Mouse (Mus musculus) heart, embryonic 16.5 days (tissue): ENCODE measurements around the gene Ptpa. TPM values are rescaled to one million over a fixed set of nuclear protein-coding genes. Genes with fewer than 3 reads are reported as not detected.
"Not testable (repeated sequence)": the region's sequence is repeated elsewhere in the genome, so short reads cannot be mapped to it uniquely, and the experiment has no call there.

Experiments used
- ATAC-seq: fragments of 200-750 bp; cut with Nextera tagmentation; replicated peaks from 2 replicates; pipeline ENCODE4 v1.8.0; 2017; ENCODE audit warnings: moderate number of reproducible peaks; ENCODE audit not compliant: insufficient read depth, low FRiP score; ENCODE audit errors: extremely low read depth
- H3K27ac ChIP-seq: fragments of 300-500 bp; sonication (generic); 2 replicates; pipeline ENCODE4 v1.5.1; 2014; ENCODE audit warnings: mild to moderate bottlenecking, low read length, control low read depth, moderate library complexity
- H3K27me3 ChIP-seq: fragments of 300-500 bp; sonication (generic); 2 replicates; pipeline ENCODE4 v1.6.1; 2014; ENCODE audit warnings: low read length, mixed read lengths; ENCODE audit not compliant: control insufficient read depth, insufficient read depth
- H3K36me3 ChIP-seq: fragments of 300-500 bp; sonication (generic); 2 replicates; pipeline ENCODE4 v1.6.1; 2014; ENCODE audit not compliant: control insufficient read depth, insufficient read depth
- H3K4me1 ChIP-seq: fragments of 300-500 bp; sonication (generic); 2 replicates; pipeline ENCODE4 v1.6.1; 2014; ENCODE audit warnings: low read length, mixed read lengths; ENCODE audit not compliant: control insufficient read depth, insufficient read depth
- H3K4me2 ChIP-seq: fragments of 300-500 bp; sonication (generic); 2 replicates; pipeline ENCODE4 v1.6.1; 2014; ENCODE audit warnings: low read depth, mild to moderate bottlenecking, control low read depth, low read length
- H3K4me3 ChIP-seq: fragments of 300-500 bp; sonication (generic); 2 replicates; pipeline ENCODE4 v1.5.1; 2014; ENCODE audit warnings: mild to moderate bottlenecking, control low read depth, low read length
- H3K9ac ChIP-seq: fragments of 300-500 bp; sonication (generic); 2 replicates; pipeline ENCODE4 v1.6.1; 2014; ENCODE audit warnings: low read length, control low read depth
- H3K9me3 ChIP-seq: fragments of 300-500 bp; sonication (generic); replicated peaks from 2 replicates; pipeline ENCODE4 v1.6.1; 2016; ENCODE audit warnings: low read length; ENCODE audit not compliant: control insufficient read depth
- WGBS: fragments of 180-500 bp; shearing (Covaris S2); extraction: QIAGEN DNeasy Blood & Tissue Kit; methylation state at CpG from one replicate; pipeline ENCODE4 v1.1.7; 2014; 5-methylcytosine and 5-hydroxymethylcytosine counted together
- polyA plus RNA-seq: library from polyadenylated mRNA; unstranded; fragments of >200 nt; fragmentation: Nextera tagmentation; extraction: Ambion mirVana; gene quantifications from 2 replicates; pipeline ENCODE4 v1.2.1, GENCODE M21; 2015

Gene Ptpa
- polyA plus RNA-seq, 1 experiment from 2014 or later: 126 TPM

DNA sequence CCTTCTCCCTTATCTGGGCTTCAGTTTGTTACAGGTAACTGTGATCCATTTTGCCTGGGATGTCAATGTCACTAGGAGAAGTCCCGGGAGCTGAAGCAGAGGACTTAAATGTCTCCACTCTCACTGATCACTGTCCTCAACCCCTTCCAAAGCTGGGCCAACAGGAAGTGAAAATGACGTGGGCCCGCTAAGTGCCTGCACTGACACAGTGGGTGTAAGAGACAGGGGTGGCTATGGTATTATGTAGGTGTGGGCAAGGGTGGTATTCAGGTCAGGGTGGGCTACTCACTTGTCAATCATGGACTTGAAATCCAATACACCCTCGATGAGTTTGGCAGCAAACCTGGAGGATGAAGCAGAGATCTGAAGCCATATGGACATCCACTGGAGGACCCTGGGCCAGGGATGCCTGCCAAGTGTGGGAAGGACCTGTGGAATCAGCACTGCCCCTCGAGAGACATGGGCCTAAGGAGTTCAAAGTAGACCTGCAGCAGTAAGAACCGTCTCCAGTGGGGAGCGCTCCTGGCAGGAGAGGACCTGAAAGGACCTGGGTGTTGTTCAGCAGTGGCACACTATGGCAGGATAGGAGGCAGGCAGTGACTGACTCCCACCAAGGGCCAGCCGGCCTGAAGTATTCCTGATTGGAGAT is 7.3 kb upstream of the Ptpa start:
- 82% methylated on average over 8 of the region's 8 CpGs for WGBS
- Histone ChIP-seq H3K27ac (peak overlapping the region; percentile 53), H3K9me3 (no peaks in the 10 kb centered on the region), H3K36me3 (peaks cover 38% of the 10 kb centered on the region), H3K27me3 (no peaks in the 10 kb centered on the region), H3K4me1 (peaks cover 21% of the 10 kb centered on the region), H3K9ac (no peak overlapping the region), H3K4me3 (no peak overlapping the region), H3K4me2 (no peak overlapping the region)
- ATAC-seq: no peak

DNA sequence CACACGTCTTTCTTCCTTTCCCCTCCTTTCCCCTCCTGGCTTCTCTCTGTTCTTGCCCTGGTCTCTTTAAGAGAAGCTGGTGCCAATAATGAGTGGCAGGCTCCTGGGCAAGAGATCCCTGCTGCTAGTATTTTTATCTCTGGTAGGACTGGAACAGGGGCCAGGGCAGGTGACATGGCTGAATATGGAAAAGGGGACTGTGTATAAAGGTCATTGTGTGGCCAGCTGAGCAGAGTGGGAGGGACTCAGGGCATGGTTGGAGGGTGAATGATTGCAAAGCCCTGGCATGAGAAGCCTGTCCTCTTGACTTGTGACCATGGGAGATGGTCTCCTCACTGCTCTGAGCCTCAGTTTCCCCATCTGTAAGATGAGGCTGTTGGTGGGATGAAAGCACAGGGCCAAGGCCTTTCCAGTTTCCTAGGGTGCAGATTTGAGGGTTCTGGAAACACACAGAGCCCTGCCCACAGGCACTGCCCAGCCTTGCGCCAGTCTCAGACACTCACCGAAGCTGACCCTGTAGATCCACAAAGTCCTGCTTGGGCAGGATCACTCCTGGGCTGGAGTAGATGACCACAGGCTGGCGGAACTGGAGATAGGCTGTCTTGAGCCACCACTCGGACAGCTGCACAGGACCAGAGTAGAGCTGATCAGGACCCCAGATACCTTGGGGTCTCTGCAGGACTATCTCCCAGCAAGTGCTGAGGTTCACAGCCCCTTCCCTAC is 6.2 kb upstream of the Ptpa start:
- no peaks in the 10 kb centered on the region for H3K9me3 ChIP-seq
- H3K4me3 ChIP-seq: no peak overlapping the region
- H3K9ac ChIP-seq: peak overlapping the region; percentile 28; the same call in 1 of the 2 replicates
- 78% methylated on average over 5 of the region's 5 CpGs for WGBS
- no peaks in the 10 kb centered on the region for H3K27me3 ChIP-seq
- peaks cover 29% of the 10 kb centered on the region for H3K4me1 ChIP-seq
- H3K27ac ChIP-seq: peak overlapping the region; percentile 92
- peak; percentile 82 for ATAC-seq
- H3K4me2 ChIP-seq: peak overlapping the region; percentile 36; the same call in 1 of the 2 replicates
- H3K36me3 ChIP-seq: peaks cover 35% of the 10 kb centered on the region

DNA sequence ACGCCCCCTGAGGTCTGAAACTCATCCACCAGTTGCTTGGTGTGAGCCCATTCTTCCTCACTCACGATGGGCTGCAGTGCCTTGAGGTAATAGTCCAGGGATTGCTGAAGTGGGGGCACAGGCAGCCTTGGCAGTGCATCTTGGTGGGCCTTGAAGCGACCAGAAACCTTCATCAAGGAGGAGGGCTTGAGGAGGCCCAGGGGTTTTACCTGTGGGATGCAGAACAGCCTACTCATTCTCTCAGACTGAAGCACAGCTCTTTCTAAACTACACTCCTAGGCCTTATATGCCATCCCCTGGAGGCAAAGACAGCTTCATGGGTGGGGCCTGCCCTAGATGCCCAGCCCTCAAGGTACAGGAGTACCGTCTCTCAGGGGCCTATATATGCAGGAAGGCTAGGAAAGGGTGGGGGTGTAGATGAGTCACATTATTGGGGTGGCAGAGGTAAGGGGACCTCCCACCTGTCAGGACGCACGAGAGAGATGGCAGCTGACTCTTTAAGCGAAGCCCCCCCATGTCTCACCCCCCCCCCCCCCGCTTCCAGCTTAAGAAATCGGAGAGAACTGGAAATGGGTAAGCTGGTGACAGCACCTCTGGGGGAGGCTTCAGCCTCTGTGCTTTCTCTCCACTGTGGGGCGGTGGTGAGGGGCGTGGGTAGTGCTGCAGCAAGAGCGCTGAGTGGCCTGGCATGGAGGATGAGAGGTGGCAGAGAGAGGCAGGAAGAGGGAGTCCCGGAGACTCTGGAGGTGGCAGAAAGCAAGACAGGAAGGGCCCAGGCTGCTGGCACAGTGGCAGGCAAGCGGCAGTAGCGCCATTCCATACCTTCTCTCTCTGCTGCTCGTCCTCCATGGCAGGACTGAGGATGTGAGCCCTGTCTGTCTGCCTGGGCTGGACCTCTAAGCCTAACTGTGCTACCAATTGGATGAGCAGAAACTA is 2.5 kb upstream of the Ptpa start:
- Histone ChIP-seq H3K4me3 (no peak overlapping the region), H3K27me3 (no peaks in the 10 kb centered on the region), H3K9ac (0 out of 2 replicates have a peak overlapping the region, but pooled peaks have one; percentile 7), H3K9me3 (no peaks in the 10 kb centered on the region), H3K36me3 (0 out of 2 replicates have a peak, but pooled peaks cover 4% of the 10 kb centered on the region), H3K4me1 (peaks cover 38% of the 10 kb centered on the region), H3K4me2 (peak overlapping the region; percentile 70; the same call in 1 of the 2 replicates), H3K27ac (no peak overlapping the region)
- 77% methylated on average over 16 of the region's 16 CpGs for WGBS
- ATAC-seq: no peak

DNA sequence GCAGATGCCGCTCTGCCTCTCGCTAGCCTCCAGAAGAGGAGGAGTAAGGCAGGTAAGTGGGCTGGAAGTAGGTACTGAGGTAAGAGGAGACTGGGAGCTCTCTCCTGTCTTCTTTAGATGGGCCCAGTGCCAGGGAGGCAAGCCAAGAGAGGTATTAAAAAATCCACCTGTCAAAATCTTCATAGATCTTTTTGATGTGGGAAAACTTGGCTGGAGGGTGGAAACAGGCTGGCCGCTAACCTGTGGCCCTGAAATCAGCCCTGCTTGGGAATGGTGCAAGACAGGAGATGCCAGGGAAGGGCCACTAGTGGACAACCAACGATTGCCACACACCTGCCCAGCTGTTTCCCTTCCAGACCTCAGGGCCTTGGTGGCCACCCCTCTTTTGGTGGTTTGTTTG is 1.7 kb upstream of the Ptpa start:
- Histone ChIP-seq H3K36me3 (no peaks in the 10 kb centered on the region), H3K4me2 (peak overlapping the region; percentile 70), H3K9ac (peak overlapping the region; percentile 13; the same call in 1 of the 2 replicates), H3K4me3 (peak overlapping the region; percentile 89), H3K9me3 (no peaks in the 10 kb centered on the region), H3K27me3 (no peaks in the 10 kb centered on the region), H3K4me1 (peaks cover 36% of the 10 kb centered on the region), H3K27ac (no peak overlapping the region)
- no peak for ATAC-seq
- 89% methylated on average over 4 of the region's 4 CpGs for WGBS

DNA sequence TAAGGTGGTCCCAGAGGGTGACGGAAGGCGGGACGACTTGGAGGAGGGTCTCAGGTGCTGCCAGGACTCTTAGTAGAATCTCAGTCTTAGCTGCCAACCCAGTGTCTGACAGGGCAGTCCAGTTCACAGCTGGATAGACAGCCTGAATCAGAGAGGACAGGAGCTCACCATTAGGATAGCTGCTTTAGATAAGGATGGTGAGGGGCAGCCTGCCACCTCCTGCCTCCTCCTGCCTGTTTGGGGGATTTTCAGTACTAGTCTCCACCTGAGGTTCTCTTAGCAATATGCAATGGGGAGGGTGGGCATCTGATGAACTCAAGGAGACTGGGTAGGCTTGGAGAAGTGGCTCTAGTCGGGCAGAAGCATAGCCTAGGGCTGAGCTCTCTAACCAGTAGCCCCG is 1.2 kb upstream of the Ptpa start:
- no peak for ATAC-seq
- Histone ChIP-seq H3K4me2 (peak overlapping the region; percentile 70), H3K4me3 (peak overlapping the region; percentile 89), H3K27me3 (no peaks in the 10 kb centered on the region), H3K36me3 (no peaks in the 10 kb centered on the region), H3K27ac (peak overlapping the region; percentile 97), H3K9me3 (no peaks in the 10 kb centered on the region), H3K4me1 (peaks cover 34% of the 10 kb centered on the region), H3K9ac (peak overlapping the region; percentile 98)
- 52% methylated on average over 5 of the region's 5 CpGs for WGBS

DNA sequence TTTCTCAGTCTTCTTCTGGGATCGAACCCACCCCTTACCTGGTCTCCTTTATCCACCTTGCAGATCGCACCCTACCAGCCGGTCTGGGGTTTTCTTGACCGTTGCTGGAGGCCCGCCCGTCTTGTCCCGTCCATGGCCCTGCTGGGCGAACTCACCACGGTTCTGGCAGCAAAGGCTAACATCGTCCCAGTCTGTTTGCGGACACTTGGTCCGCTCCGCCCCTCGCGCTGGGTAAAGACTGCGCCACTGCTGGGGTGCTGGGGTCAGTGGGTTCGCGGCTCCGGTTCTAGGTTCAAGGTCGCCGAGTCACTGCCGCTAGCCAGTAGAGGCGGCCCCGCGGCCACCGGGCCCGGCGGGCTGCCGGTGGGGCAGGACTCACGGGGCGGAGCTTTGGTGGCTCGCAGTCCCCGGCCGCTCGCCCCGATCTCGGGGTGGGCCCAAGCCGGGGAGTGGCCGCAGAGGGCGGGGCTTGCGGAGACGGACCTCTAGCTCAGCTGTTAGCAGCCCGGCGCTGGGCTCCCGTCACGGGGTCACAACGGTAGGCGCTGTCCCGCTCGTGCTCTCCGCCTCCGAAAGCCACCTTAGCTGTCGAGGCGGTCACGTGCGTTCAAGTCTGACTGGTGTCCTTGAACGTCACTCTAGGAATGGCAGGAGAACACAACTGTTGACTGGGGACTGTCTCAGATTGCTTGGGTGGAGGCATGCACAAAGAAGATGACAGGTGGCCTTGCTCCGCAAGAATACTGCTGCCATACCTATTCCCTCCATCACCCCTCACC is 493 bp upstream of the Ptpa start, which contains the start of gene Crat:
Gene Crat (minus strand): TSS at position 657 of the 779 bp plus-strand sequence.
- under 1% methylated on average over 58 of the region's 58 CpGs for WGBS
- Histone ChIP-seq H3K27me3 (no peaks in the 10 kb centered on the region), H3K27ac (peak within 1 kb of the TSS; percentile 97), H3K4me3 (peak within 1 kb of the TSS; percentile 89), H3K4me1 (peaks cover 30% of the 10 kb centered on the region), H3K36me3 (no peaks in the 10 kb centered on the region), H3K9ac (peak within 1 kb of the TSS; percentile 98), H3K9me3 (no peaks in the 10 kb centered on the region), H3K4me2 (peak within 1 kb of the TSS; percentile 70)
- ATAC-seq: peak; percentile 94

DNA sequence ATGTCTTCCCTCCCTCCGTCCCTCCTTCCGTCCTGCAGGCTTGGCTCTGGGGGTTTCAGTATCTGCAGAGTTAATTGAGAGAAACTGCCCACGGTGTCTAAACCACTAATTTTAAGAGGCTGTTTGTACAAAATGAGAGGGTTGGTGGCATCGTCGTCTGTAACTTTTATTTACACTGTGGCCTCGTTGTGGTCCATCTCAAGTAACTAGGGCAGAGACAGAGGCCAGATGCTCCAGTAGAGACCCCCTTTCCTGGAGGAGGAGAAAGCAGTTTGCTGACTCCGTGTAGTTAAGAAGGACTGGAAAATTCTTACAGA is 768 bp downstream of the Ptpa start:
- WGBS: under 1% methylated on average over 7 of the region's 7 CpGs
- Histone ChIP-seq H3K4me2 (peak overlapping the region; percentile 70), H3K9me3 (no peaks in the 10 kb centered on the region), H3K9ac (peak overlapping the region; percentile 98), H3K27me3 (no peaks in the 10 kb centered on the region), H3K4me3 (peak overlapping the region; percentile 89), H3K36me3 (no peaks in the 10 kb centered on the region), H3K27ac (peak overlapping the region; percentile 97), H3K4me1 (peaks cover 26% of the 10 kb centered on the region)
- ATAC-seq: no peak

DNA sequence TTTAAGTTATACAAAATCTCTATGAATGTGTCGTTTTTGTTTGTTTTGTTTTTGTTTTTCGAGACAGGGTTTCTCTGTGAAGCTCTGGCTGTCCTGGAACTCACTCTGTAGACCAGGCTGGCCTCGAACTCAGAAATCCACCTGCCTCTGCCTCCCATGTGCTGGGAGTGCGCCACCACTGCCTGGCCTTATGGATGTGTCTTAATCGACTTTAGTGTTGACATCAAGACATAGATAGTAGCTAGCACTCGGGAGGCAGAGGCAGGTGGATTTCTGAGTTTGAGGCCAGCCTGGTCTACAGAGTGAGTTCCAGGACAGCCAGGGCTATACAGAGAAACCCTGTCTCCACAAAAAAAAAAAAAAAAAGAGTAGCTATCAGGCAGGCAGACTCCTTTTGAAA is 1.3 kb downstream of the Ptpa start:
- not testable (repeated sequence) for H3K9ac ChIP-seq, ATAC-seq, H3K27me3 ChIP-seq, H3K36me3 ChIP-seq, H3K27ac ChIP-seq, H3K9me3 ChIP-seq
- Histone ChIP-seq H3K4me2 (peak overlapping the region; percentile 70), H3K4me3 (peak overlapping the region; percentile 89), H3K4me1 (peaks cover 26% of the 10 kb centered on the region)
- WGBS: 70% methylated on average over 6 of the region's 6 CpGs
